Mouse (Mus musculus) erythroblast, embryonic 14.5 days (primary cell): ENCODE measurements around the gene Pcgf3. TPM values are rescaled to one million over a fixed set of nuclear protein-coding genes. Genes with fewer than 3 reads are reported as not detected.

Experiments used
- H3K27me3 ChIP-seq: 2 replicates; pipeline ENCODE4 v1.6.1; 2012; ENCODE audit warnings: inconsistent platforms; ENCODE audit not compliant: control insufficient read depth
- H3K36me3 ChIP-seq: 2 replicates; pipeline ENCODE4 v1.6.1; 2012; ENCODE audit warnings: mild to moderate bottlenecking, inconsistent platforms; ENCODE audit not compliant: control insufficient read depth
- H3K4me1 ChIP-seq: 2 replicates; pipeline ENCODE4 v1.6.1; 2012; ENCODE audit warnings: inconsistent platforms; ENCODE audit not compliant: control insufficient read depth
- H3K4me3 ChIP-seq: replicated peaks from 2 replicates; pipeline ENCODE3; 2012; ENCODE audit warnings: moderate library complexity, mild to moderate bottlenecking, inconsistent platforms
- H3K9me3 ChIP-seq: 2 replicates; pipeline ENCODE4 v1.6.1; 2012; ENCODE audit warnings: low read length, inconsistent platforms, mixed read lengths; ENCODE audit not compliant: control insufficient read depth
- GATA1 ChIP-seq: IDR thresholded peaks from 2 replicates; pipeline ENCODE4 v1.6.1; 2012; ENCODE audit warnings: low read length, inconsistent platforms, mixed read lengths
- TAL1 ChIP-seq: IDR thresholded peaks from 3 replicates; pipeline ENCODE4 v1.6.1; 2012; ENCODE audit warnings: low read length, inconsistent platforms, mixed read lengths
- polyA plus RNA-seq: library from polyadenylated mRNA; stranded (reverse); fragments of >175 nt; gene quantifications from 2 replicates; pipeline ENCODE4 v1.2.3, GENCODE M21; 2012

The Pcgf3 gene
- polyA plus RNA-seq, 1 experiment = 0.36 TPM

DNA sequence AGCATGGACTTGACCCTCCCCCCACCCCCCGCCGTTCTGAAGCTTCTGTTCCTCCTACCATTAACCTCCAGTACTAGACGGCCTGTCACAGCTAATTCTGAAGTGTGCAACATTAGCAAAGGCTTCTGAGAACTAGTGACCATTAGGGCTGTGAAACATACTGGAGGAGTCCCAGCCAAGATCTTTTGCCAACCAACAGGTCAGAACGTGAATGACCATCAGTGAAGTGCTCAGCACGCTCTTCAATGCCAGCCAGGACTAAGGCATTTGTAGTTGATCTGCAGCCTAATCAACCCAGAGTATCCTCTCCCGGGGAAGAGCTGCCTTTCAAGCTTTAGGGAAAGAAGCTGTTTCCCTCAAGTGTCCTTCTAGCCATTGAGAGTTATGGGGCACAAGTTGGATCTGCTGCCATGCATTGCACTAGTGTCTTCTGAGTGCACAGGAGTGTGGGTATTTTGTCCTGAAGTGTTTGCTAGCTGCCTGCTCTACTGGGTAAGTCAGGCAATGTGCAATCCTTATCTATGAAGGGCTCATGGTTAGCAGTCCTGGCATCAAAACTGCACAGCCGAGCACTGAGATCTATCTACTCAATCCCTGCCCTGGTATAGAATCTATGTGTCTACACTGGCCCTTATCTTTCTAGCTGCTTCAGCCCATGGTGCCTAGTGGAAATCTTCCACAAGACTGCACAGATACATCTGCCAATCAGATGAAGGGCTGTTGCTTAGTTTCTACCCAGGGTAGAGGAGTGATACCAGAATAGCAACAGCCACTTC is 82.7 kb downstream of the Pcgf3 start:
- no peaks in the 10 kb centered on the region for H3K9me3 ChIP-seq
- H3K36me3 ChIP-seq = no peaks in the 10 kb centered on the region
- TF ChIP-seq GATA1 (no peak), TAL1 (no peak)
- no peak overlapping the region for H3K4me3 ChIP-seq
- H3K4me1 ChIP-seq = no peaks in the 10 kb centered on the region
- peaks cover 15% of the 10 kb centered on the region for H3K27me3 ChIP-seq

DNA sequence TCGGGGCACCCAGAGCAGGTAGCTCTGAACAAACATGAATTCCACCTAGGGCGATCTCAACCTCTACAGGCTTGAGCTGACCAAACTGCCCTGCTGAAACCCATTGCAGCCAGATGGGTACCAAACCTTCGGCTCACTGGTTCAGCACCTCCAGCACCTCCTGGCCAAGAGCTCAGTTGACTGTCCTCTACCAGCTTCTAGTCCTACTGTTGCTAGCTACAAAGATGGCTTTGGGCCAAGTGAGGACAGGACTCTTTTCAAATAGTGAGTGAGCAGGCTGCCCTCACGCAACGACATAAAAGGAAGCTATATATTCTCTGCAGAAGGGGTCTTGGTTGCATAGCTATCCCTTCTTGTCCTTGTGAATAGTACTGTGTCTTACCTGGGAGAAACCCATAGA is 86.6 kb downstream of the Pcgf3 start:
- peaks cover 51% of the 10 kb centered on the region for H3K27me3 ChIP-seq

GRCm38 (mm10) chr5:108549137-108549488 is 88.1 kb downstream of the Pcgf3 start:
- H3K4me3 ChIP-seq = no peak overlapping the region
- no peaks in the 10 kb centered on the region for H3K9me3 ChIP-seq
- peaks cover 59% of the 10 kb centered on the region for H3K27me3 ChIP-seq
- no peaks in the 10 kb centered on the region for H3K36me3 ChIP-seq
- no peaks in the 10 kb centered on the region; the same call in 1 of the 2 replicates for H3K4me1 ChIP-seq
- TF ChIP-seq GATA1 = no peak

More for the DNA sequence above, 86.6 kb downstream of the Pcgf3 start:
- no peaks in the 10 kb centered on the region for H3K9me3 ChIP-seq
- TF ChIP-seq TAL1 (no peak), GATA1 (no peak)
- H3K4me3 ChIP-seq = no peak overlapping the region
- no peaks in the 10 kb centered on the region; the same call in 1 of the 2 replicates for H3K4me1 ChIP-seq
- H3K36me3 ChIP-seq = no peaks in the 10 kb centered on the region

GRCm38 (mm10) chr5:108549489-108550206 is 88.6 kb downstream of the Pcgf3 start, which contains the start of gene Cplx1:
TSS of gene Cplx1 (minus strand) at chr5:108550024.
- no peak for TF ChIP-seq TAL1
- no peak for TF ChIP-seq GATA1
- Histone ChIP-seq H3K4me3 (no peak within 1 kb of the TSS), H3K27me3 (peaks cover 61% of the 10 kb centered on the region)

DNA sequence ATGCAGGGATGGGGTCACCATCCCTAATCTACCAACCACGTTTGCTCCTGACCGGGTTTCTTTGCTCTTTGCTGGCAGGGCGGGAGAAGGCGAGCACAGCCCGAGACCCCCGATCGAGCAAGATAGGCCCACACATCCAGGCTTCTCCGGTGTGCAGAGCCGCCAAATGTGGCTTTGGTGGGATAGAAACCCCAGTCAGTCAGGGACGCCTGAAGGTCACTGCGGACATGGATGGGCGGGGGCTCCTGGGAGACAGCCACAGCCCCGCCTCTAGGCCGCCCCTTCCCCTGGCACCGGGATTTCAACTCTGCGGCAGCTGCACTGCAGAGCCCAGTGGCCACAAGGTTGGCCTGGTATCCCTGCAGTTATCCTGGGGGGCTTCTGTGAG is 89.2 kb downstream of the Pcgf3 start:
- no peaks in the 10 kb centered on the region for H3K9me3 ChIP-seq
- peaks cover 65% of the 10 kb centered on the region for H3K27me3 ChIP-seq
- TF ChIP-seq GATA1 = no peak
- TF ChIP-seq TAL1 = no peak
- no peak overlapping the region for H3K4me3 ChIP-seq
- H3K36me3 ChIP-seq = no peaks in the 10 kb centered on the region
- no peaks in the 10 kb centered on the region; the same call in 1 of the 2 replicates for H3K4me1 ChIP-seq

More at GRCm38 (mm10) chr5:108549489-108550206, 88.6 kb downstream of the Pcgf3 start, which contains the start of gene Cplx1:
- H3K36me3 ChIP-seq = no peaks in the 10 kb centered on the region
- no peaks in the 10 kb centered on the region for H3K9me3 ChIP-seq
- no peaks in the 10 kb centered on the region; the same call in 1 of the 2 replicates for H3K4me1 ChIP-seq

- Histone ChIP-seq H3K9me3 (no peaks in the 10 kb centered on the region), H3K4me1 (no peaks in the 10 kb centered on the region; the same call in 1 of the 2 replicates), H3K36me3 (no peaks in the 10 kb centered on the region), H3K27me3 (peaks cover 52% of the 10 kb centered on the region), H3K4me3 (no peak overlapping the region)
- TF ChIP-seq TAL1 (no peak), GATA1 (no peak)
These were observed 93.0 kb downstream of the Pcgf3 start for GRCm38 (mm10) chr5:108554041-108554440.

Other genes with a start within 250 kb of the Pcgf3 start
- 0.88 and 1.4 TPM in 2 replicates for gene Dr1, start 192.3 kb upstream of the Pcgf3 start, polyA plus RNA-seq
- 0.09 and 0.10 TPM in 2 replicates for gene Pigg, start 148.6 kb upstream of the Pcgf3 start, polyA plus RNA-seq
- 0.02 and 0.03 TPM in 2 replicates for gene Gm42517, start 93.3 kb upstream of the Pcgf3 start, polyA plus RNA-seq
- not detected in 2 replicates for gene Pde6b, start 72.8 kb upstream of the Pcgf3 start, polyA plus RNA-seq
- 22.6 and 24.2 TPM in 2 replicates for gene Atp5k, start 26.8 kb upstream of the Pcgf3 start, polyA plus RNA-seq
- gene Mfsd7a, start 12.3 kb upstream of the Pcgf3 start, polyA plus RNA-seq = not detected in 2 replicates
- 0.05 TPM in 1 of 2 replicates, not detected in the other for gene Cplx1, start 88.8 kb downstream of the Pcgf3 start, polyA plus RNA-seq
- 5.2 and 6.8 TPM in 2 replicates for gene Gak, start 168.5 kb downstream of the Pcgf3 start, polyA plus RNA-seq
- gene Tmem175, start 168.5 kb downstream of the Pcgf3 start, polyA plus RNA-seq = 0.09 and 0.14 TPM in 2 replicates
- gene Idua, start 199.1 kb downstream of the Pcgf3 start, polyA plus RNA-seq = 0.06 and 0.07 TPM in 2 replicates
- 0.08 and 0.16 TPM in 2 replicates for gene Dgkq, start 208.4 kb downstream of the Pcgf3 start, polyA plus RNA-seq
- 0.47 and 0.59 TPM in 2 replicates for gene Slc26a1, start 214.3 kb downstream of the Pcgf3 start, polyA plus RNA-seq
- 1.8 and 2.4 TPM in 2 replicates for gene Fgfrl1, start 231.2 kb downstream of the Pcgf3 start, polyA plus RNA-seq